Mouse (Mus musculus): ENCODE measurements around the gene Gnas.

Gene Gnas

GRCm38 (mm10) chr2:174359656-174360055 lies 75.5 kb downstream of the Gnas start:
- DNase-seq (ENCODE audit: low spot score in 2 of 2), result no peak

- no peak for DNase-seq (ENCODE audit: low spot score in 2 of 2)
Observed at GRCm38 (mm10) chr2:174366571-174366970, 82.5 kb downstream of the Gnas start.

GRCm38 (mm10) chr2:174381021-174381420 lies 96.9 kb downstream of the Gnas start:
- DNase-seq (ENCODE audit: low spot score in 2 of 2), result no peak

GRCm38 (mm10) chr2:174391936-174392335 lies 107.8 kb downstream of the Gnas start:
- DNase-seq (ENCODE audit: low spot score in 2 of 2), result no peak

- no peak for DNase-seq (ENCODE audit: low spot score in 2 of 2)
Observed at GRCm38 (mm10) chr2:174392554-174392953, 108.4 kb downstream of the Gnas start.

- no peak for DNase-seq (ENCODE audit: low spot score in 2 of 2)
Observed at GRCm38 (mm10) chr2:174393383-174393782, 109.3 kb downstream of the Gnas start.

Data from cerebellum, postnatal 4 days (tissue).